Mouse (Mus musculus) kidney, adult 2 months (tissue): ENCODE results near the gene Gbx2.

ENCODE experiments used
- CTCF ChIP-seq: fragments of 200-500 bp; conservative IDR thresholded peaks from 2 replicates; pipeline ENCODE4 v1.5.1; 2011; ENCODE audit warnings: low read depth, mild to moderate bottlenecking, control low read depth, low read length, moderate library complexity, mixed read lengths; ENCODE audit not compliant: insufficient read depth, insufficient read length
- POLR2A ChIP-seq: fragments of 200-500 bp; IDR thresholded peaks from one replicate; pipeline ENCODE4 v1.6.1; 2011; ENCODE audit warnings: low read depth, low read length, control low read depth

DNA sequence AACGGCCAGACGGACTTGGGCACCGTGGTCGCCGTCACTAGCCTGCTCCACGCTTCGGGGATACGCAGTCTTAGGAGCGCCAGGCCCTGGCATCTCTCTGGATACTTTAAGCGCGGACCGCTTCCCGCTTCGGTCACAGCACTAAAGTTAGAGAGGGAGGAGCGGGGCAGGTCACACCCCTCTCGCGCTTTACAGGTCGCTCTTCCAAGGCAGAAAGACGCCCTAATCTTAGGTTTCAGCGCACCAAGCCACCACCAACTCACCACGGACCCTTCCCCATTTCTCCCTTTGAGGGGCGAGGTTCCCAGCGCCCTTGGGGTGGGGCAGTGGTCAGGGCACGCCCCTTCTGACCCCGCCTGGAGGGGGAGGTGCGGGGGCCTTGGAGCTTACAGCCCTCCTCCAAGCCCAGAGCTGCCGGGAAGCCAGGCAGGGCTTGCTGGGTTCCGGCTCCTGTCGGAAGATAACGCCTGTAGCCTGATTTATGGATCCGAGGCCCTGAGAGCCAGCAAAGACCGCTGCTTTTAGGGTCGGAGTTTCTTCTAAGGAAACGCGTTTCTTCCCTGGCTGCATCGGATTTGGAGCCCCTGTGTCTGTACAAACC lies 3.8 kb downstream of the Gbx2 start:
- TF ChIP-seq POLR2A (no peak), CTCF (no peak)
